Mouse (Mus musculus): ENCODE results near the gene Crx. TPM values are rescaled to one million over a fixed set of nuclear protein-coding genes. Genes with fewer than 3 reads are reported as not detected.

The Crx gene
- polyA plus RNA-seq, 1 experiment from 2014 or later, result not detected

GRCm38 (mm10) chr7:15839578-15839977 lies 40.2 kb downstream of the Crx start, which contains the start of gene Obox6:
Gene Obox6, minus strand, starts transcription at chr7:15839678.
- H3K27me3 ChIP-seq, result no peaks in the 10 kb centered on the region
- no peak within 1 kb of the TSS for H3K4me3 ChIP-seq
- no peaks in the 10 kb centered on the region for H3K4me1 ChIP-seq
- 0 out of 2 replicates have a peak, but pooled peaks cover 8% of the 10 kb centered on the region for H3K9me3 ChIP-seq
- H3K4me2 ChIP-seq, result no peak within 1 kb of the TSS
- H3K9ac ChIP-seq, result no peak within 1 kb of the TSS
- WGBS, result 90% methylated on average over 3 of the region's 3 CpGs
- H3K36me3 ChIP-seq, result no peaks in the 10 kb centered on the region
- no peak within 1 kb of the TSS for H3K27ac ChIP-seq
- no peak for ATAC-seq (ENCODE audit: insufficient number of reproducible peaks, insufficient read depth, low FRiP score, low TSS enrichment, low read depth)

Other genes starting within 250 kb of the Crx start
- gene Obox3, start 240.1 kb downstream of the Crx start, polyA plus RNA-seq (2015; fragmentation: Nextera tagmentation; extraction: Ambion mirVana), result not detected in 2 replicates
- not detected in 2 replicates for gene Obox5, start 129.8 kb downstream of the Crx start, polyA plus RNA-seq (2015; fragmentation: Nextera tagmentation; extraction: Ambion mirVana)
- gene Obox6, start 40.3 kb downstream of the Crx start, polyA plus RNA-seq (2015; fragmentation: Nextera tagmentation; extraction: Ambion mirVana), result not detected in 2 replicates
- not detected in 2 replicates for gene Crxos, start 2.6 kb upstream of the Crx start, polyA plus RNA-seq (2015; fragmentation: Nextera tagmentation; extraction: Ambion mirVana)
- gene Selenow, start 42.4 kb upstream of the Crx start, polyA plus RNA-seq (2015; fragmentation: Nextera tagmentation; extraction: Ambion mirVana), result 1,180 and 1,188 TPM in 2 replicates
- 210 and 222 TPM in 2 replicates for gene Nop53, start 66.1 kb upstream of the Crx start, polyA plus RNA-seq (2015; fragmentation: Nextera tagmentation; extraction: Ambion mirVana)
- gene Ehd2, start 87.6 kb upstream of the Crx start, polyA plus RNA-seq (2015; fragmentation: Nextera tagmentation; extraction: Ambion mirVana), result 36.9 and 41.2 TPM in 2 replicates
- 9.5 and 10.4 TPM in 2 replicates for gene Bicra, start 168.0 kb upstream of the Crx start, polyA plus RNA-seq (2015; fragmentation: Nextera tagmentation; extraction: Ambion mirVana)
- 0.07 and 0.11 TPM in 2 replicates for gene Zfp541, start 181.8 kb upstream of the Crx start, polyA plus RNA-seq (2015; fragmentation: Nextera tagmentation; extraction: Ambion mirVana)
- gene Napa, start 218.5 kb upstream of the Crx start, polyA plus RNA-seq (2015; fragmentation: Nextera tagmentation; extraction: Ambion mirVana), result 195 and 216 TPM in 2 replicates
- 44.9 and 45.6 TPM in 2 replicates for gene Kptn, start 239.9 kb upstream of the Crx start, polyA plus RNA-seq (2015; fragmentation: Nextera tagmentation; extraction: Ambion mirVana)
- gene Slc8a2, start 249.9 kb upstream of the Crx start, polyA plus RNA-seq (2015; fragmentation: Nextera tagmentation; extraction: Ambion mirVana), result 0.34 and 0.37 TPM in 2 replicates